In the genomic region with DNA sequence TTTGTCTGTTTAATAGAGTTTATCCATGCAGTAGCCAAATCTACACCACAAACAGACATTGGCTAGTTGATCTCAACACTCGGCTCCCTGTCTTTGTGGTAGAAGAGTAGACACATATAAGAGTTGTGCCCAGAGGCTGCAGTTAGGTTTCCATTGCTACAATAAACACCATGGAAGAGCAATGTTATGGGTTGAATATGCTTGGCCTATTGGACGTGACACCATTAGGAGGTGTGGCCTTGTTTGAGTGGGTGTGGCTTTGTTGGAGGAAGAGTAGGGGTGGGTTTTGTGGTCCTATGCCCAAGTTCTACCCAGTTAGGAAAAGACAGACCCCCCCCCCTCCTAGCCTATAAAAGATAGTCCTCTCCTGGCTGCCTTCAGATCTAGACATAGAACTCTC, we compare ENCODE assay signal across 23 mouse cellular contexts.
DNase-seq lines count a peak whose midpoint lies in the region; ATAC-seq and TF ChIP-seq lines count a peak whose summit lies in the region.
"Had no signal": no experiment of that assay in that cellular context is flagged by ENCODE, and none has a peak within 500 bp of the region (broad histone marks: within the 10 kb centered on the region; RNA-seq: fewer than 3 reads in every experiment).

No protein-coding gene starts in this region.

- peaks cover 13% of the 10 kb centered on the region for H3K4me1 ChIP-seq in liver, postnatal 0 days (ENCODE audit: insufficient read depth)
- H3K4me1 ChIP-seq in liver, embryonic 11.5 days (replicated peaks; ENCODE audit: control insufficient read depth, insufficient read depth, low read length): no peaks in the 10 kb centered on the region

- H3K4me3 ChIP-seq in liver, postnatal 0 days (ENCODE audit: low read depth, low read length): no peak overlapping the region
- no peak overlapping the region for H3K4me3 ChIP-seq in liver, embryonic 11.5 days (ENCODE audit: low read depth, low read length)
- H3K4me3 ChIP-seq: embryonic facial prominence, embryonic 12.5 days; embryonic facial prominence, embryonic 15.5 days; hindbrain, embryonic 10.5 days; hindbrain, embryonic 13.5 days had no signal

- no peak for TF ChIP-seq CTCF in liver, postnatal 0 days (IDR thresholded peaks at IDR 0.05; ENCODE audit: low read depth)

- H3K36me3 ChIP-seq in liver, postnatal 0 days (replicated peaks; ENCODE audit: insufficient read depth, low read length): no peaks in the 10 kb centered on the region
- no peaks in the 10 kb centered on the region for H3K36me3 ChIP-seq in liver, embryonic 11.5 days (ENCODE audit: control insufficient read depth, insufficient read depth, low read length)
- H3K36me3 ChIP-seq: embryonic facial prominence, embryonic 12.5 days; embryonic facial prominence, embryonic 15.5 days; G1E; hindbrain, embryonic 10.5 days; hindbrain, embryonic 13.5 days had no signal

- 70% methylated on average over 2 of the region's 2 CpGs for WGBS in liver, postnatal 0 days (ENCODE audit: insufficient replicate concordance)
- 82% methylated on average over 2 of the region's 2 CpGs for WGBS in liver, embryonic 11.5 days

- no peaks in the 10 kb centered on the region for H3K27me3 ChIP-seq in liver, postnatal 0 days (ENCODE audit: insufficient read depth, low read length)
- H3K27me3 ChIP-seq in liver, embryonic 11.5 days (replicated peaks; ENCODE audit: control insufficient read depth, insufficient read depth, low read length): no peaks in the 10 kb centered on the region; the same call in 1 of the 2 replicates
- H3K27me3 ChIP-seq: CH12.LX; embryonic facial prominence, embryonic 12.5 days; embryonic facial prominence, embryonic 15.5 days; hindbrain, embryonic 13.5 days had no signal

- no peak for ATAC-seq in liver, postnatal 0 days
- no peak for ATAC-seq in liver, embryonic 11.5 days (replicated peaks; ENCODE audit: low FRiP score)
- 0 out of 2 replicates have a peak, but pooled peaks have one; percentile 5 for ATAC-seq in granulocyte monocyte progenitor cell, adult 5-6 weeks (replicated peaks; ENCODE audit: poor library complexity, severe bottlenecking)
- ATAC-seq in megakaryocyte-erythroid progenitor cell, adult 5-6 weeks (replicated peaks; ENCODE audit: low FRiP score, low TSS enrichment, poor library complexity, severe bottlenecking): 0 out of 2 replicates have a peak, but pooled peaks have one; percentile 15
- ATAC-seq: forebrain, embryonic 14.5 days; forebrain, postnatal 0 days; hindbrain, embryonic 16.5 days; Patski had no signal

- peak overlapping the region; percentile 51; the same call in 1 of the 2 replicates for H3K4me2 ChIP-seq in liver, postnatal 0 days (ENCODE audit: low read depth, low read length)
- H3K4me2 ChIP-seq in liver, embryonic 11.5 days: no peak overlapping the region
- H3K4me2 ChIP-seq: embryonic facial prominence, embryonic 12.5 days; embryonic facial prominence, embryonic 15.5 days; heart, embryonic 11.5 days; hindbrain, embryonic 13.5 days had no signal

- DNase-seq in liver, postnatal 0 days: no peak
- no peak for DNase-seq in liver, embryonic 11.5 days (ENCODE audit: low spot score)
- DNase-seq in lung, postnatal 4 days: no peak
- no peak for DNase-seq in spleen, postnatal 10 days (ENCODE audit: low spot score in 2 of 2)
- DNase-seq: adrenal gland, postnatal 10 days; adrenal gland, postnatal 36 days; cerebellum, adult 18-20 months; cerebellum, adult 9-10 months; cerebellum, postnatal 14 days; forebrain, postnatal 0 days; gastrocnemius, postnatal 14 days had no signal

- H3K9ac ChIP-seq in liver, postnatal 0 days (replicated peaks): no peak overlapping the region
- no peak overlapping the region for H3K9ac ChIP-seq in liver, embryonic 11.5 days (ENCODE audit: low read depth, low read length)
- H3K9ac ChIP-seq: embryonic facial prominence, embryonic 12.5 days; embryonic facial prominence, embryonic 15.5 days; forebrain, postnatal 0 days; hindbrain, embryonic 13.5 days had no signal

- TF ChIP-seq EP300 in liver, postnatal 0 days (IDR thresholded peaks at IDR 0.05; ENCODE audit: low read depth): no peak

- H3K9me3 ChIP-seq in liver, postnatal 0 days (ENCODE audit: low read length): no peaks in the 10 kb centered on the region
- H3K9me3 ChIP-seq in liver, embryonic 11.5 days (ENCODE audit: control insufficient read depth, low read length): 0 out of 2 replicates have a peak, but pooled peaks cover 2% of the 10 kb centered on the region
- H3K9me3 ChIP-seq: embryonic facial prominence, embryonic 12.5 days; embryonic facial prominence, embryonic 15.5 days; G1E; hindbrain, embryonic 10.5 days; hindbrain, embryonic 13.5 days had no signal

- H3K27ac ChIP-seq in liver, postnatal 0 days (ENCODE audit: low read depth): no peak overlapping the region
- H3K27ac ChIP-seq in liver, embryonic 11.5 days (ENCODE audit: low read depth, low read length): no peak overlapping the region
- H3K27ac ChIP-seq: embryonic facial prominence, embryonic 12.5 days; embryonic facial prominence, embryonic 15.5 days; hindbrain, embryonic 13.5 days had no signal

Comparison
In these comparisons a context has a peak if more than half of its experiments do, and no peak if none do; other contexts are left out.
1. ATAC-seq: peak in granulocyte monocyte progenitor cell, adult 5-6 weeks (single experiment) and megakaryocyte-erythroid progenitor cell, adult 5-6 weeks (single experiment); none in liver, postnatal 0 days (single experiment) and liver, embryonic 11.5 days (single experiment).